Mouse (Mus musculus) heart, postnatal 14 days (tissue): ENCODE results near the gene Myo1b. TPM values are rescaled to one million over a fixed set of nuclear protein-coding genes. Genes with fewer than 3 reads are reported as not detected.

Experiments
- DNase-seq, 2 experiments: peaks; one replicate each; pipeline ENCODE4 v3.0.0; 2021 to 2022
- intact Hi-C: fragments of 180-260 bp; cut with DNase I; formaldehyde crosslinking; loops from one replicate; pipeline ENCODE4 v1.15.1; 2025
- total RNA-seq, 2 experiments: library from RNA; stranded (reverse); gene quantifications; 2 replicates each; pipeline ENCODE4 v1.2.3; 2021

Myo1b gene
- total RNA-seq, 2 experiments from 2014 or later: 43.4 to 46.4 TPM

DNA sequence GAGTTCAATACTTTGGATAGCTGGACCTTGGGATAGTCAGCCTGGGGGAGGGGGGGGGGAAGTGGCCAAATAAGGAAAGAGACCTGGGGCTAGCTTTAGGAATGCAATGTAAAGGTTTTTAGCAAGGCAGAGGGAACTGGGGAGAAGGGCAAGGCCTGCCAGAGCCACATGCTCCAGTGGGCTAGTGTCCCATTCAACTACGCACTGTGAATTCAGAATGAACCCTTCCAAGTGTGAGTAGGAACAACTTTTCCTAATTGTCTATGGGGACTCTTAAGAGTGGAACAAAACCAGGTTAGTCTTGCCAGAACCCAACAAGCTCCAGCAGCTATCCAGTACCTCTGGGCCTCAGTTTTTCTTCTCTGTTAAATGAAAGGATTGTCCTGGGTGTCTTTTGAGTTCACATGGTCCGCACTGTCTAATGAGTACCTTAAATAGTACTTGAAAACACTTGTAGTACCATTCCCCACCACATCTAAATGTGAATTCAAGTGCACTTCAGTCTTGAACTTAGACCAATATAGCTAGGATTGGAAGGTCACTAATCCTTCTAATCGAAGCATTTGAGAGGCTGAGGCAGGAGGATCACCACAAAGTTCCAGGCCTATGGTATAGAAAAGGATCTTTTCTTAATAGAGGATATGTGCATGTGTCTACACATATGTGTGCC is 172.0 kb downstream of the Myo1b start:
- intact Hi-C loops: no loop called here
- DNase-seq: no peak

DNA sequence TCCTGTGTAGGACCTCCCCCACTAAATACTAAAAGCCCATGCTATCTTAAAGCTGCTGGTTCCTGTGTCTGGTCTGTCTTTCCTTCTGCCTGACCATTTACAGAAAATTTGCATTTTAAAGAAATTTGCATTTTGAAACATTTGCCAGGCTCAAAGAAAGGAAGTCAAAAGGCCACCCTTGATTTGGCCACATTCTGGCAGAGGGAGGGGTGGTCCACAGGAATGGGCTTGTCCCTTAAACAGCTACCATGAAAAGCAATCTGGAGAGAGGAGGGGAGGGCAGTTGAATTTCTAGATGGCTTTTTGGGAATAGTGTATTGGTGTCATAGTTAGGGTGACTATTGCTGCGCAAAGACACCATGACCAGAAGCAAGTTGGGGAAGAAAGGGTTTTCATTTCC is 173.3 kb downstream of the Myo1b start:
- DNase-seq: no peak
- intact Hi-C loops: no loop called here

DNA sequence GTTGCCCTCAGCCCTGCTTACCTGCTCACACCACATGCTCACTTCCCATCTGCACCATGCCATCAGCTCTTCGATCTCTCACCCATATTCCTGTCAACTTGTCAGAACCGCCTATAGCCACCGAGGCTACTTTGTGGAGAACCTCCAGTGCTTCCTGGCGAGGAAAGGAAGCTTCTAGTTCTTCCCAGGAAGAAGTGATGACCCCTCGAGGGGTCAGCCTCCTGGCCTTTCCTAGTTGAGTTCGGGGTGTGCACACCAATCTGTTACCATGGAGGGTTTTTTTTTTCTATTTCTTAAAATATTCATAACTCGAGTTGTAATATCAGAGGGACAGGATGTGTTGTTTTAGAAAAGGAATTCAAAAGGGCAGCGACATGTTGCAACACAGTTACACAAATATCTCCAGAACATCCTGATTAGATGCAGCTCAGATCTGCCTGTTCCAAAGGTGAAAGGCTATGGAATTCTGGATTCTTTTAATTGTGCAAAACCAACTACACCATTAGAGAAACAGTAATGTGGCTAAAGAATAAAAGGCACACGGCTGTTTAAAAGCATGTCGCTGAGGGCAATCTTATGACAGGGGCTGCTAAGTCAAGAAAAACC is 175.1 kb downstream of the Myo1b start:
- intact Hi-C loops: no loop called here
- no peak for DNase-seq

DNA sequence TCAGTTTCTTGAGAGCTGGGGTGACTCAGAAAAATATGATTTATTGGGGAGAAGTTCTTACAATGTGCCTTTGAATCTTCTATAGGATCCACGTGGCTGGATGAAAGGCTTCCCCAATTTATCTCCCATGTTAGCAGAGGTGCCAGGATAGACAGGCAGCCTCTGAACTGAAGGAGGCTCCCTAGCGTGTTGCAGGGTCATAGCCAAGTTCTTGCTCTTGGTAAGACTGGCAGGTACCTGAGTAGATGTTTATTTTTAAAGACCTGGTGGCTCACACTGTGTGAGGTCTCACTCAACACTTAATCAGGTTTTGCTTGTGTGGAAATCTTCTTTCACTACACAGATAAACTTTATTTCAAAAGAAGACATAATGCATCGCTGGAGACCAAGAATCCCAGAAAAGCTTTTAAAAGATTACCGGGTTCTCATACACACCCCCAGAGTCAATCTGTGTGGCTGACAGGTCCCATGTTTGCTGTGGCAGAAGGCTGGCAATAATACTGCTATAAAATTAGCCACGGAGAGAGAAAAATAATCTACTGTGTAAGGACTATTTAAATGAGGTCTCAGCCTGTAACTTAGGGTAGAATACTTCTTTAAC is 176.5 kb downstream of the Myo1b start:
- DNase-seq: no peak
- intact Hi-C loops: no loop called here

DNA sequence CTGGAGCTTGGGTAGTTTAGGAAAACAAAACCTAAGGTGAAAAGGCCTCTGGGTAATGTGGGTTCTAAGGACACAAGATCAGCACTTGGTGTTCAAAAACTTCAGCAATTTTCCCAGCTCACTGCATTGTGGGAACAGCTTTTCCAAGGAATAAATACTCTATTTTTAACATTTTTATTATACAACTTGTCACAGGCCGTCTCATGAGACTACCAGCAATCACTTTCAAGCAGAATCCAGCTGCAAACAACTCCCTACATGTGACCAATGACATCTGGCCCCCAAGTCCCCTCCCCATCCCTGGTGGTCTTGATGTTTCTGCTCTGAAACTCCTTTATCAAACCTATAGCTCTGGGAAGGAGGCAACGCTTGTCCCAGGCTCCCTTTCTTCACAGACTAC is 179.0 kb downstream of the Myo1b start:
- intact Hi-C loops: no loop called here
- DNase-seq: peak in 1 of 2 experiments; percentile 7

DNA sequence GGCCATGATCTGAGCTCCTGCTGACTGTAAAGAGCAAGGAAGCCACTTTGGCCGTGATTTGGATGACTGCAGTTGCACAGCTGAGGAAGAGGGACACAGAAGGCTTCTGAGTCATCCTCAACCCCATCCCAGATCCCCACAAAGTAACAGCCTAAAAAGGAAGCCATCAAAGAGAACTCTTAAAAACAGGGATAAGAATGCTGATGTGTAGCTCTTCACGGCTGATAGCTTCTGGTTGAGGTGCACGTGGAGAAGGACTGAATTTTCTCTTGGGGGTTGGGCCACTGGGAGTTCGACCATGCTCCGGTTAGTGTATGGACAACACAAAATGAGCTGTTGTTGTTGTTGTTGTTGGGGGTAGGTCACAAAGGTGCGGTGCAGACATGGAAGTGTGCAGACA is 181.2 kb downstream of the Myo1b start:
- DNase-seq: no peak
- intact Hi-C loops: no loop called here

DNA sequence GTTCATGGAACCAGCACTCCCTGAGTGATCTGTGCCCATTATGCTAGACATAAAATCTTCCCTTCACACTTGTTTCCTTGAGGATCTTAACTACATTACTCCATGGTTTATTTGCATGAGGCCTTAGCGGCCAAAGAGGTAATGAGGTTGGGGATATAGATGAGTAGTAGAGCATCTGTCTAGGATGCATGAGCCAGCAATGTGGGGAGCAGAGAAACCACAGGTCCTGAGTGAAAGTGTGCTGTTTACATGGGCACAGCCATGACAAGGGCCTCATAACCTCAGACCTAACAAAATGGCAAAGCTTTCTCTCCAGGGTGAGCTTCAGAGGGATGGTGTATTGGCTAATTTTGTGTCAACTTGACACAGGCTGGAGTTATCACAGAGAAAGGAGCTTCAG is 186.5 kb downstream of the Myo1b start:
- DNase-seq: no peak
- intact Hi-C loops: no loop called here

DNA sequence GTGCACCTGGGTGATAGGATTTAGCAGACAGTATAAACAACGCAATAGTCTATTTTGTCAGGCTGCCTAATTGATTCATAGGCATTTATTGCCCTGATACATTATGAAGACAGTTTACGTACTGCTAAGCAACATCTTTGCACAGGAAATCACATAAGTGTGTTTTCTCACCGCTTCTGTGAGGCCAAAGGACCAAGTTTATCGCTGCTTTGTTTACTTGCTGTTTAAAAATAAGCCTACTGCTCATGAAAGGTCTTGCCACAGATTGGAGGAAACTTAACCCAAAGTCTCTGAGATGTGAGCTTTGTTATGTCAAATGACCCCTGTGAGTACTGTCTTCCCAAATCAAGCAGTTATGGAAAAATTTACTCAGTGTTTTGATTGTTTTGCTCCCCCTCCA is 187.1 kb downstream of the Myo1b start:
- DNase-seq: no peak
- intact Hi-C loops: no loop called here

DNA sequence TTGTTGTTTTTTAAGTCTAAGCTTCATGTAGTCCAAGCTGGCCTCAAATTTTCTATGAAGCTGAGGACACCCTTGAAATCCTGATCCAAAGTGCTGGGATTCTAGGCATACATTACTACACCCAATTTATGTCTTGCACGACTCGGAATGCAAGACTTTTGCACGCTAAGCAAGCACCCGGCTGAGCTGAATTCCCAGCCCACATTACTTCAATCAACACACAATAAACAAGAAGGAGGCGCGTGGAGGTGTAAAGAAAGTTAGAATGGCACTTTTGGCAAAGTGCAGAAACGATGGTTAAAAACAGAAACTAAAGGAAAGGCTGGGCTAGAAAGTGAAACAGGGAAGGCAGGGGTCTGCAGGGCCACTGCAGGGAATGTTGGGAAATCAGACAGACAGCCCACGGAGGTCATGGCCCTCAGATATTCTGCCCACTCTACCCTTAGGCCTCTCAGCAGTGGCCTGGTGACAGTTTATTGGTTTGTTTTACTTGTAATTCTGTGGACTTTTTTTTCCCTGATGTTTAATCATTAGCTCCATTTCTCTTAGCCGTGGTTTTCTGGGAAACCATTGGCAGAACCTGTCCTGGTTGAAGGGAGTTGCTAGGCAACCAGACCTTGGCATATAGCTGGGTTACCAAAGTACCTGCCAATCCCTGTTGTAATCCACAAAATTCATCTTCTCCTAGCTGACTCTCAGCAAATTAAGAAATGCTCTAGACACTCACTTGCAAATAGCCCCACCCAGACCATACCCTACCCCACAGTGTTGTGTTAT is 195.8 kb downstream of the Myo1b start:
- intact Hi-C loops: no loop called here
- DNase-seq: no peak

DNA sequence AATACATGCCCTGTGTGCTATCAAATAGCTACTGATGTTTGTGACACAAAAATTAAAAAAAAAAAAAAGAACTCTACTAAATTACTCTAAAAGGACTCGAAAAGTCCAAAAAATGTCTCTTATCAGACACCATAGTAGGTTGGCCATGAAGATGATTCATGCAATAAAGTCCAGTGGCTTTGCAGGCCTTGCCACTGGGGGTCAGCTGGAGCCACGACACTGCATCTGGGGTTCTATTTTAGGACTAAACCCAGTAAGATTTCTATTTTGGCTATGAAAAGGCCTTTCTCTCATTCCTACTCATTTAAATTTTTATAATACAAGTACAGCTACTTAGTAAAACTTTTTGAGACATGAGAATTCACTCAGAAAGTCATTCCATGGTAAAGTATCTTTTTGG is 205.0 kb downstream of the Myo1b start:
- no peak for DNase-seq
- intact Hi-C loops: no loop called here

DNA sequence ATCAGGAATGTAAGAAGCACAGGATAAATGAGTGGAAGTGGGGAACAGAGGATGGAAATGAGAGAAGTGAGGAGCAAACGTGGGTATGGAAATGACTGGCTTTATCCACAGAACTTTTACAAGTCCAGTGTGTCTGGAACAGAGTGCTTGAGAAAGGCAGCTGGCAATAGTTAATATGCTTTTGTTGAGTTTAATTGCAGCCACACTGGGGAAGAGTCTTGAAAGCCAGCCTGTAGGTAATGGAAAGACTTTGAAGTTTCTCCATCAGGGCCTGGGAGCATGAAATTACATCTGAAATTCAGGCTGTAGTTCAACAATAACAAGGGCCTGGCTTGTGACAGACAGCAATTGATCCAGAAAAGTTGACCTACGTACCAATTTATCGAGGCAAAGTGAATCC is 209.8 kb downstream of the Myo1b start:
- DNase-seq: no peak
- intact Hi-C loops: no loop called here

DNA sequence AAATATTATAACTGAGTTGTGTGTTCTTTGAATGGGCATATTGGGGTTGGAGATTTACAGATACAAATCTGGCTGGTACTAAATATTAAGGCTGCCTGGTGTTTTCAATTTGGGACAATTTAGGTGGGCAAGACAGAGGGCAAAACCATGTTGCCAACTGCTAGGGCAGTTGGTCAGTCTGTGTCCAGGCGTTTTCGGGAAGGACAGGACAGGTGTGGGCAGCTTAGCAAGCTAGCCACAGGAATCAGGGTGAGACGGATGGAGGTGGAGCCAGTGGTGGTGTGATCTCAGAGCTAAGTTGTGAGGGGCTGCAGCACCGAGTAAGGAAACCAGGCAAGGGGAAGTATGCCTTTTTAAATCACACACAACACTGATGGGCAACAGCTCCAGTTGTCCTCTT is 211.3 kb downstream of the Myo1b start:
- intact Hi-C loops: no loop called here
- no peak for DNase-seq

Other genes with a start within 250 kb of the Myo1b start
- under 1 TPM; 0.33 to 0.61 TPM for gene Stat4, start 71.1 kb upstream of the Myo1b start, total RNA-seq
- gene Stat1, start 203.4 kb upstream of the Myo1b start, total RNA-seq: 10 to 100 TPM; 22.2 to 22.7 TPM